Mouse (Mus musculus) ZHBTc4 (cell line): ENCODE measurements at regions not wholly inside any gene's neighbourhood (a gene's known extent, or its start where the extent isn't known, plus 50 kb on each side); places are given as distances from the start of the nearest gene placed in this dataset.
A peak's percentile ranks its signal among the peaks of the same experiment; 100 is the strongest.

Source experiments
- DNase-seq: peaks from one replicate; pipeline ENCODE4 v3.0.0-alpha.2; 2011; ENCODE audit warnings: low read depth, low spot score

DNA sequence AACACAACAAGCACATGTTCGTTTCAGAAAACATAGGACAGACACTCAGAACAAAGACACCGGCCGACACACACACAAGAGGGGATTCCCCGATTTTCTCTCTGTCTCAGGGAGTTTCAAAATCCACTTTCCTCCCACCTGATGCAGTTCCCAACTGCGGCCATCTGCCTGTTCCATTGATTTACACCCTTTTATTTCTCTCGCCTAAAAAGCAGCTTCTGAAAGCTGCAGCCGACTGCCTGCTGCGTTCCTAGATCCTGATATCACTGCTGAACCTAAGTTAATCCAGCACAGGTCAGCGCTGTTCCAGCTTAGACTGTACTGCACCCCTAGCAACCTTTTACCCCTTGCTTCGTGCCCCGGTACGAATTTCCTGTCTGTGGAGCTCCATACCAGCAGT, 237.0 kb downstream of the Impad1 start:
- DNase-seq: peak; percentile 52

DNA sequence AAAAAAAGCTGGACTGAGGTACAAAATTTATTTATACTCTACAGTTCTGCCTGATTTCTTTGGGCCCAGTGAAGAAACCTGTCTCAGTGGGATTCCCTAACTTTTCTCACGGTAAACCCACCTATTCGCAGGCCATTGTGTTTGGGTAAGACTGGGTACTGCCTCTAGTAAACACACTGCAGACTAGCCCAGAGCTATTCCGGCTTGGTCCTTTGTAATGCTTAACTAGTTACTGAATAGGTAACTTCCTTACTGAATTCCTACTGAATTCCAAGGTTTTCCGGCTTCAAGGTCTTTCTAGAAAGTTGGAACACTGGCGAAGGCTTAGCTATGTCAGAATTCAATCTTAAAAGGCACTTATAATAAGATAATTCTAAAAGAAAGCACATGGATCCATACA, 242.9 kb downstream of the Impad1 start:
- DNase-seq: peak; percentile 91

DNA sequence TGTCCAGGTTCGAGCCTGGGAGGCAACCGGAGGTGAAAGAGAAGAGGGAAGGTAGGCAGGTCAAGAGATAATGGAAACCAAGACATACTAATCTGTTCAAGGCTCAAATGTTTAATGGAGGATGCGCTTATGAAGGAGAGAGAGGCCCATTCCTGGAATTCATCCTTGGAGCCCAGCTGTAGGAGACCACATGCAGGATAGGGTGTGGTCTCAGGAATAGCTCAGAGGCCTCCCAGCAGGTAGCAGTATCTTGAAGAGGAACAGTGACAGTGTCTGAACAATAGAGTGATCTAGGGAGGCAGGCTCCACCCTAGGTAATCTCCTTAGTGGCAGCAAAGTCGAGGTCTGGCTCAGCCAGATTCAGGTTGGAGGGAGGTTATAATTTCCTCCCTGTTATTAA, 243.3 kb downstream of the Impad1 start:
- DNase-seq: peak; percentile 92

DNA sequence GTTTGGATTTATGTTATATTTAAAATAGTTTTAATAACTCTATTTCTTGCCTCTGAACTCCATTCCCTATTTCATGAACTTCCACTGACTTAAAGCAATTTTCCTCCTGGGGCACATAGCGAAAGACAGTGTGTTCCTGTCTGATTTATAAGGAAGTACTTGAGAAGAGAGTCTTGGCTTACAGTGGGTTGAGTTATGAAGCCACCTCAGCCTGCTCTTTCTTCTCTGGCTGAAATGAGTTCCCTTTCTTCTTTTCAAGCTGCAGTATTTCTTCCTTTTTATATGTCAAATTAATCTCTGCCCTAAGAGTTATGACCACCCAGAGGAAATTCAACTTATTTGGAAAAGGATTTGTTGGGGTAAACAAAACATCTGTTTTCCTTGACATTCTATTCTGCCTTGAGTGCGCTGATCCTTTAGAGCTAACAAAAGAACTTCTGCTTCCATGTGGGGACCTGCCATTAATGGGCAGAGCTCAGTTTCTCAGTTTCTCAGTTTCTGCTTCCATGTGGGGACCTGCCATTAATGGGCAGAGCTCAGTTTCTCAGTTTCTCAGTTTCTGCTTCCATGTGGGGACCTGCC, 255.9 kb downstream of the Impad1 start:
- DNase-seq: no peak

DNA sequence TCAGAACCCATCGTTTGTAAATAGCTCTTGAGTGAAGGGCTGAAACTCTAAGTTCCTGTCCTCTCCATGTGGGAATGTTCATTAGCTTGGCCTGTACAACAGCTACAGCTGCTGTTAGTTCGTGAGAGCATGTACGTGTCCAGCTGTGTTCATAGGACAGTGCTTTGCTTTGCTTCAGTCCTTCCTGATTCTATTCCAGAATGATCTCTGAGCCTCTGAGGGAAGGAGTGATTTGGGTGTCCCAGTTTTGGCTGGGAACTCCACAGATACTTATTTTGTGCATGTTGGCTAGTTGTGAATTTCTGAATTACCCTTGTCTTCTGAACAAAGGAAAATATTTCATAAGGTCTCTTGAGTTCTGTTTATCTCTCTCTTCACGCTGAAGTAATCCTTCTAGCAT, 261.0 kb downstream of the Impad1 start:
- no peak for DNase-seq

DNA sequence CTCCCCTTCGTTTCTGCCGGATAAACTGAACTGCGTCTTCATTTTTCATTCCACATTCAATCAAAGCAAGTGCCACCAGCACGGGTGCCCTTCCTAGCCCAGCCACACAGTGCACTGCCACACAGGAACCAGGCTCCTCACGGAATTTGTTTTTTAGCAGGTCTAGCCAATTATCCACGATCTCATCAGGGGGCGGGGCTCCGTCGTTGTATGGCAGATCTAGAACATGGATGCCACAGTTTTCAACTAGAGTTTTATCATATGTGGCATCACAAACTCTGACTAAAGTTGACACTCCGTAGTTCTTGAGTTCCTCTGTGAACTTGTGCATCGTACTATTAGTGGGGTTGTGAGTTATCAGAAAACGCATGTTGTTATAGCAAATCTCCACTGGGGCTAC, 264.8 kb downstream of the Impad1 start:
- peak; percentile 7 for DNase-seq

DNA sequence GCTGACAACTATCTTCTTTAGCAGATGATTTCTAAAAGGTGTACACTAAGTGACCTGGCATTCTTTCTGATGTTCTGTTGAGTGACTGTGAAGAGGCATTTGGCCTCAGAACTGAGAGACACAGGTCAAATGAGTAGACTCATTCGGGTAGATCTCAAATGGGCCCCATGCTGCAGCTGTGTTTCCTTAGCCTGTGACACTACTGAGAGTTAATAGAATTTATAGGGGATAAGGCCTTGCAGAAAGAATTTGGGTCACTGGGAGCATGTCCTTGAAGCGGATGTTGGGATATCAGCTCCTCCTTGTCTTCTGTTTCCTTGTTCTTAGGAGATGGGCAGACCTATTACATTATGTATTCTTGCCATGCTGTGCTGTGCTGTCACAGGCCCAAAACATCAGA, 271.4 kb downstream of the Impad1 start:
- DNase-seq: no peak

DNA sequence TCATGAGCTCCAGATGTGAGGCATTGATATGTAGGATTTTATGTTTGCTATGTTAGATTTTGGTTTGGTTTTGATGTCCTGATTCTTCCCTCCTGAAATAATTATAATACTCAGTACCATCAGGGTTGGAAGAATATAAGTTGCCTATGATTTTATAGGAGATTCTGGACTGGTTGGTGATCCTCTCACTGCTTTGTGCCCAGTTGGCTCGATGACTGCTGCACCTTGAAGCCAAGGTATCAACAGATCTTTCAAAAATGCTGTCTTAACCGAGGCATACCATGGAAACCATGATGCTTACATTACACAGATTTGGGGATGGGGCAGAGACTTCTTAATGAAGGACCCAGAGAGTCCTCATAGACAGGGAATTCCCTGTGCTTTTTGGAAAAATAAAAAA, 274.4 kb downstream of the Impad1 start:
- no peak for DNase-seq

DNA sequence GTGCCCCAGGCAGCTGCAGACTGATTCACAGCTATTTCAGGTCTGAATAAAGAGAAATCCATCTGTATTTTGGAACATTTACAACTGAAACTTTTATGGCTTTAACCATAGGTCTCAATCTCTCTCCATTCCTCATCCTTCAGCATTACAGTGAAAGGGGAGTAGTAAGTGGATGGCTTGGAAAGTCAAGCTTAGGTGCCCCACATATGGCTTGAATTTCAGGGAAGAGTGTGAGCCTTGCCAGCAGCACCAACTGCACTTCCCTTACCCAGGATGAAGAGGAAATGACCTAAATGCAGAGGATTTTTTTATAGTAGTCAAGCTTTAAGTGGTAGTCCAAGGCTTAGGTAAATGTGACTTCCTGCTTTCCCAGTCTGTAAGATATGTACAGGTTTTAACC, 279.8 kb downstream of the Impad1 start:
- no peak for DNase-seq

DNA sequence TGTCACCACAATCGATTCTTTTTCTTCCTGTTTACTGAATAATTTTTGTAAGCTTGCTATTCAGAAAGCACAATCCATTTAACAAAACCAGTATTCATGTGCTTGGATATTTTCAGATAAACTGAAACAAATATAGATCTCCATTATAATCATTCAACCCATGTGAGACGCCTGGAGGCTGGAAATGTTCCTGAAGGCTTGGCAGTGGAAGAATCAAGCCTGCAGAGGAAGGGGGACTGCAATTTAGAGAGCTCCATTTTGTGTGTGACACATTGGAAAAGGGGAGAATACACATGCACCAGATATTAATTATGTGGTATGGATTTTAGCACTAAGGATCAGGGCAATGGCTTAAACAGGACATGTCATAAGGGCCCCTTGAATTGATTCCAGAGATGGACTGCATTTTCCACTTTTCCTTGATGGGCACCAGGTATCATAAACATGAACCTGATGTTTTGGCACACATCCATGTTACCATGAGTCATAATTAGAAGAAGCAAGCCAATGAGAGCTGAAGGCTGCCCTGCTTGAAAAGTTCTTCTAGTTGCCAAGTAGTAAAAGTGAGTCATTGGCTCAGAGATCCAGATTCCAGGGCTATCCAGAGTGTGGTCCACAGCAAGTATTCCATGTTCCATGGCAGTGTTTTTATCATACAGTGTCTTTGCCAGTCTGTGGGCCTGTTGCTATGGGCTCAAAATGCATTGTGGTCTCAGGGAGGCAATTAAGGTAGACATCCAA, 282.8 kb downstream of the Impad1 start:
- no peak for DNase-seq

DNA sequence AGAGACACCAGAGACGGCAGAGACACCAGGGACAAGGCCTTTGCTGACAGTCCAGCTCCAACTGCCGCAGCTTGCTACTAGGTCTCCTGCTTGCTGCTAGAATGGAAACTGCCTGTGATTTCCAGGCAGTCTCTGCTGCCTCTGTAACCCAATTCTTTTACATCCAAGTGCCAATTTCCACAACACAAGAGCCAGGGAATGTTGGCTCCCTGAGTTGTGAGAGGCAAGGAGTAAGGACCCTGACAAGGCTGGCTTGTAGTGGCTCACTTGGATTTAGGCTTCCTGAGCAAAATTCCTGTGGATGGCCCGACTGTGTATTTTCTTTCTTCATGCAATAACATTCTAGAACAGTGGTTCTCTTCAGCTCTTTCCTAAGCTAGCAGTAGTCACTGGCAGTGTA, 283.9 kb downstream of the Impad1 start:
- no peak for DNase-seq

DNA sequence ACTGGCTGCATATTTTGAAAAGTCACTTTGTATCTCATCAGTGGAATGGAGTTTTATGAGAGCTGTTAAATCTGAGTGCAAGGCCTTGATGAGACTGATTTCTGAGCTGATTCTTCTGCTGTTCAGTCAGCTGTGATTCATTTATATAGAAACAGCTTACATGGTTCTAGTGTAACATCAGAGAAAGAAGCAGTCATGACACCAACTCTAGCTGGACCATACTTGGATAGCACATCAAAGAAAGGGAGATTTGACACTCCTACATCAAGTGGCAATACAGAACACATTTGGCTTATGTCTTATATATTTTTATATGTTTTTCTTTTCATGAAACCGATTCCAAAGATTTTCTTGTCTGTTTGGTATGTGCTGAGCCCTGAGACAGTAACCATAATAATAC, 296.0 kb downstream of the Impad1 start:
- no peak for DNase-seq

DNA sequence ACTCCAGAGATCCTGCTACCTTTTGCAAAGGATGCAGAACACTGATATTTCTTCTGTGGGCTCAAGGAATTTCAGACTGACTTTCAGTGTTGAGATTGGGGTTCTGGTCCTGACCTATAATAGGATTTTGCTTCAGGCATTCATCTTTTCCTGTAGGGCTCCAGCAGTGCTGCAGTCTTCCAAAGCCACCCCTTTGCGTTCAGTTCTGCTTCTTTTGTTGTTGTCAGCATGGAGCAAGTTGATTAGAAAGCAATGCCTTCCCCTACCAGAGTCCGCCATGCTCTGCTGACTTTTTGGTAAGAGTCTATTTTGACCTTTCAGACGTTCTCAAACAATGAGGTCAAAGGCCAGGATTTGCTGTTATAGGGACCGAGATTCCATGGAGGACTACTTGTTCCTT, 297.0 kb downstream of the Impad1 start:
- no peak for DNase-seq

DNA sequence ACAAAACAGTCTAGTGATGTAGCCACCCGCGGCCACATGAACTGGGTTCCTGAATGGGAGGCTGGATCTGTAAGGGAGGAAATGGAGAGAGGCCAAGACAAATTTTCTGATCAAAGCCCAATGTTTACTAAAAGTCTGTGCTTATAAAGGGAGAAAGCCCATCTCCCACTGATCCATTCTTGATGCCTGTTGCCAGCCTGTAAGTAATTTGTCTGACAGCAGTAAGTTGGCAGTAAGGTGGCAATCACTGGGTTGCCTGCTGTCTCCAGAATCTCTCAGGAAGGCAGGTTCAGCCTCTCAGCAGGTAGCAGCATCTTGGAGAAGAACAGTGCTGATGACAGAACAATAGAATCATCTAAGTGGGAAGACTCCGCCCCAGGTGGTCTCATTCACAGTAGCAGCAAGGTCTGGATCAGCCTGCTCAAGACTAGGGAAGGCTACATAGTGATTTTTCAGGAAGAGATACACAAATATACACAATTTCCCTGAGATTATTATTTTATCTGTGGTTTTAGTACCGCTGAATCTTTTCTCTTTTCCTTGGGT, 327.9 kb downstream of the Impad1 start:
- peak; percentile 74 for DNase-seq

DNA sequence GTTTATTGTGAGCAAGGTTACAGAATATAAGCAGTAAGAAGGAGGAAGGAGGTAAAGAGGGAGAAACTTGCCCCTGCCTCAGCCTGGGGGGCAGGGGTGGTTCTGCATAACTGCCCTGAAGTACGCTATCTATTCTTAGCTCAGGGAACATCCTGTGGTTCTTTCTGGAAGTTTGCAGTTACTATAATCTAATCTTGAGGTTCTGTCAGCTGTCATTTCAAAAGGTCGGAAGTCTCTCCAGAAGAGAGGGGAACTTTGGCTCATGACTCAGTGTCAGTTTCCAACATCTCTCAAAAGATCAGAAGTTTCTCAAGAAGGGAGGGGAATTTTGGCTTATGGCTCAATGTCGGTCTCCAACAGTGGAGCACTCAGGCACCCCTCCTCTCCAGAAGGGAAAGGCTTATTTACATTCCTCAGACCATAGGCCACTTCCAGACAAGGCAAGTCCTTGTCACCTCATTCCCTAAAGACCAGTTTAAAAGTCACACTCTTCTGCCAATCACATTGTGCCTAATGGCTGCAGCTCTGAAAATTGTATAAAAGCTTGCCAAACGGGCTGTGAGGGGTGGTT, 328.9 kb downstream of the Impad1 start:
- DNase-seq: no peak

DNA sequence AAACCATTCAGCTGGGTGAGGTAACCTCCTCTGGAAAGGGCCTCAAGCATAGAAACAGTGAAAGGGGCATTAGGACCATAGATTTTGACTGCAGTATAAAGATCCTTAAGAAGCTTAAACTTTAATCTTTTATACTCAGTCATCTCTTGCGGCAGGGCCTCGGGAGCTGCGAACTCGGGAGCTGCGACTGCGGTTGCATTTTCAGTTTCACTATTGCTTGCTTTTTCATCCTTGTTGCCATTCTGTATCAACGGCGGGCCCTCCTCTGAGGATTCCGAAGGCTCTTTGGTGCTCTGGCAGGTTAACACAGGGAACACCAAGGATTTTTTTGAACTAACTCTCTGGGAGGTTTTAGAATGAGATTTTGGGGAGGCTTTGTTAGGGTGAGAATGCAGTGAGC, 333.9 kb downstream of the Impad1 start:
- no peak for DNase-seq

DNA sequence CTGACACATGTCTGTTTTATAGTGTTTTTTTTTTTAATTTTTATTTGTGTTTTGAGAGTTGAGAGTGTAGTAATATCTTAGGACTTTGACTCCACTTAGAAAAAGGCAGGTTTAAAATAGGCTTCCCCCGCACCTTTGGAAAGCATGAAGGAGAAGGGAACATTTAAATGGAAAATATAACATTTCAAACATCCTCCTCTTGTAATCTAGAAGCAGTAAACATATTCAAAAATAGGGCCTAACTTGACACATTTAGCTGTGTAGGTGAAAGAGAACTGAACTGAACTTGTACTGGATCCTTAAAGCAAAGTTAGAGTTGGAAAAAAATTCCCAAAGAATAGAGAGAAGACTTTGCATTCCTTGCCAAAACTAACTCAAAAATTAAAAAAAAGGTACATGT, 343.1 kb downstream of the Impad1 start:
- DNase-seq: no peak

DNA sequence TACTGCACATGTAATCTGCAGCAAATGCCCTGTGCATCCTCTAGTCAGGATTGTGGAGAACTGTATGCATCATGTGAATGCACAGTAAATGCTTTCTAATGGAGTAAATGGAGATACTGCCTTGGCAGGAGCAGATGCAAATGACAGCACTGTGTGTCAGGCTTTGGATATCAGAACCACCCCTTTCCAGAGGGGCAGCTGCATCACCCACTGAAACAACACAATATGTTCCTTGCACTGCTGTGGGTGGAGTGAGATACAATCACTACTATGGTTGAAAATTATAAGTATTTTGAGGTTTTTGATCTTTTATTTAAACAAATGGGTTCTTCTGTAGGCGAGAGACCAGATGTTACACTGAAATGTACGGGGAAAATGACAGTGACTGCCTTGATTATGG, 350.5 kb downstream of the Impad1 start:
- DNase-seq: no peak

DNA sequence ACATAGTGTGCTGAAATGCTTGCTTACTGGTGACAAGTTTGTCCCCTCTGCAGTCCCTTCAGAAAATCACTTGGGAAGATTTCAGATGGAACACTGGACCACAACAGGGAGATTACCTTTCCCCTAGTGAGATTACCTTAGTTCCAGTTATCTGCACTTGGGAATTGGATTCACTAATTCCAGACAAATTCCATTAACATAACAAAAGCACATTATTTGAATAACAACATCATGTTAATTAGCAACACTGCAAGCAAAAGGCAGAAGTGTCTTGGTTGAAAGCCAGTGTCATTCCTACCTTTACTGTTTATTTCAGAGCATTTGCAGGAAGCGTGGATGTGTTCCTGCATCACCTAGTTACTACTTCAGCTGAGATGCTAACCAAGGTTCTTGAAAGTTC, 355.6 kb downstream of the Impad1 start:
- DNase-seq: peak; percentile 39

DNA sequence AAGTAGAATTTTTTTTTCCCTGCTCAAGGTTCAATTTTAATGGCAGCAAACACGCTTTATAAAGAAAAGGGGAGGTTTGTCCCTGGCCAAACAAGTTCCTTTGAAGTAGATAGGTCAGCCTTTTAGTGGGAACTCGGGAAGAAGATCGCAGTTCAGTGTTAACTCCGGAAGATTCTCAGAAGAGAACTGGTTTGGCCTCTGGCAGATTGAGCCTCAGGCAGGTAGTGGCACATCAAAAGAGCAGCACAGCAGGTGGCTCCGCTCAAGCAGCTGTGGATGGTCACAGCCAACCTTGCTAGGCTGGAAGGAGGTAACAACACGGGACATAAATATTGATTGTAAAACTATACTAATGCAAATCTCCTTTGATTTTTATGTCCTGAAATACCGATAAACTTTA, 347.2 kb upstream of the Sdr16c6 start:
- DNase-seq: peak; percentile 80

DNA sequence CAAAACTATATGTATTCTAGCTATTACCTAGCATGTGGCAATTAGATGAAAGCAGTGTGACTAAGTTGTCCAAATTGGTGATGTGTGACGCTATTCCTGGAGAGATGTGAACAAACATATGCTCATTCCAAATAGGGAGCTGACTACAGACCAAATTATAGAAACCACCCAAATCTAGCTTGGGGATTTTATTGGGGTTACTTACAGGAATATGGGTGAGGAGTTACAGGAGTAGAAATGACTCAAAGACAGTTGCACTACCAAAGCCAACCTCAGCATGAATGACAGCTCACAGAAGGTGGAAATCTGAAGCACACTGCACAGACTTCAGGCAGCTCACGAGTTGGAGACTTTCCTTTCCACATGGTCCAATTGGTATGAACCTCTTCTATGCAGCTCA, 326.5 kb upstream of the Sdr16c6 start:
- DNase-seq: no peak

DNA sequence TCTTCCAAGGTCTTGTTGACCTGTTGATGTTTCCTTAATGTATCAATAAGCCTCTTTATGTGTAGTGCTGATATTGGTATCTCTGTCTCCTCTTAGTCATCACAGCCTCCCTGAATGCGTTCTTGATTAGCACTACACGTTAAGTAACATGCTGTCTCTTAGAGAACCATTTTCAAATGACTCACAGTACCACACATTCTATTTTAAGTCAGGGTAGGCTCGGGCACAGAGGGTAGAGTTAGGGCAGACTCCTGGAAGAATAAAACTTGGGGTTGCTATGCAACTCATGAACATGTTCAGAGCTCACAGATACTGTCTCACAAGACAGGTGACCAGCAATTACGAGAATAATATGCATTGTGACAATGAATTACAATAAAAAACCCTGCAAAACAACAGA, 320.1 kb upstream of the Sdr16c6 start:
- no peak for DNase-seq

DNA sequence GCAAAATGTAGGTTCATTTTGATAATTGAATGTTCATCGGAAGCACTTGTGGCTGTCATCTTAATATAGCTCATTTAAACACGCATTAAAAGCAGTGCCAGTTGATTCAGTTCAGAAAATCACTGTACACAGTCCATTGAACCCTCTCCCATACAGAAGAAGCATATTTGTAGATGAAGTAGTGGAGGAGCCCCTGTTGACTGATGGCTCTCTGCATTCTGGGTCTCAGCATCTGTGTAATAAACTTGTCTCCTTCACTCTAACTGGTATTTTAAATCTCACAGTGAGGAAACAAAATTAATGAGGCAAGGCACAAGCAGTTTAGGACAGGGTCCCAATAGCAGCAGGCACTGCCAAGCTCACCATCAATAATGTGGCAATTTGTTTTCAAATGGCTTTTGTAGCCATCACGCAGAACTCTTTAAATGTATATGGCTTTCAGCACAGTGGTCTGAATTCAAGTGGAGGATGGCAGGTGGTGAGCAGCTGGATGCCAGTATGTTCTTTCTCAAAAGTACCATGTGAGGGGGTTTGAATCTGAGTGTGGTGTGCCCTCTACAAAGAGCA, 302.8 kb upstream of the Sdr16c6 start:
- DNase-seq: no peak
